Mouse (Mus musculus): Measurements from ENCODE around the gene Ccno. TPM values are rescaled to one million over a fixed set of nuclear protein-coding genes. Genes with fewer than 3 reads are reported as not detected.
A peak's percentile ranks its signal among the peaks of the same experiment; 100 is the strongest.

The Ccno gene
- 3.2 and 4.1 TPM in 2 replicates for polyA plus RNA-seq (2021; fragmentation: Nextera tagmentation)
- long read RNA-seq, experiment 1, transcript Ccno-201 (3 exons, 1,875 nt): major isoform, 6 of 9 reads
- long read RNA-seq, experiment 1, partial matches to known transcripts: 1 of 9 reads
- long read RNA-seq, experiment 1, other reads (novel, unspliced or antisense): 2 of 9 reads
- long read RNA-seq, experiment 2, transcript Ccno-201 (3 exons, 1,875 nt): major isoform, 8 of 10 reads
- long read RNA-seq, experiment 2, partial matches to known transcripts: 0 of 10 reads
- long read RNA-seq, experiment 2, other reads (novel, unspliced or antisense): 1 of 10 reads

GRCm38 (mm10) chr13:112987532-112987943, at the start of gene Ccno:
Gene Ccno, plus strand, starts transcription at chr13:112987802.

GRCm38 (mm10) chr13:112993531-112994152, 6.0 kb downstream of the Ccno start, which contains the start of gene Mcidas:
Gene Mcidas, plus strand, starts transcription at chr13:112993845.

GRCm38 (mm10) chr13:113034950-113035421, 47.4 kb downstream of the Ccno start, which contains the start of gene Cdc20b:
Gene Cdc20b, plus strand, starts transcription at chr13:113035111.

Small RNA genes lying within 50 kb of the gene (microRNA-seq; reads per million reads assigned to microRNA genes)
- gene Mir449a (30.3 reads per million, percentile 47 among the genes with 10 or more reads in this experiment), gene Mir449b (not detected), gene Mir449c (0.64 reads per million)

Other genes with a start within 250 kb of the Ccno start
- 58.1 and 59.7 TPM in 2 replicates for gene Plpp1, start 187.0 kb upstream of the Ccno start, polyA plus RNA-seq (2021; fragmentation: Nextera tagmentation)
- 19.1 and 22.0 TPM in 2 replicates for gene Mtrex, start 60.4 kb upstream of the Ccno start, polyA plus RNA-seq (2021; fragmentation: Nextera tagmentation)
- gene Dhx29, start 60.3 kb upstream of the Ccno start, polyA plus RNA-seq (2021; fragmentation: Nextera tagmentation): 12.6 and 14.9 TPM in 2 replicates
- 0.26 and 0.33 TPM in 2 replicates for gene Mcidas, start 6.0 kb downstream of the Ccno start, polyA plus RNA-seq (2021; fragmentation: Nextera tagmentation)
- gene Cdc20b, start 47.3 kb downstream of the Ccno start, polyA plus RNA-seq (2021; fragmentation: Nextera tagmentation): not detected in 2 replicates
- gene Gpx8, start 58.6 kb downstream of the Ccno start, polyA plus RNA-seq (2021; fragmentation: Nextera tagmentation): 9.5 and 30.1 TPM in 2 replicates
- gene Gzma, start 113.2 kb downstream of the Ccno start, polyA plus RNA-seq (2021; fragmentation: Nextera tagmentation): not detected in 2 replicates
- 0.19 TPM in 1 of 2 replicates, not detected in the other for gene Esm1, start 221.9 kb downstream of the Ccno start, polyA plus RNA-seq (2021; fragmentation: Nextera tagmentation)
- gene Gzmk, start 238.1 kb downstream of the Ccno start, polyA plus RNA-seq (2021; fragmentation: Nextera tagmentation): 0.14 and 0.18 TPM in 2 replicates

Measured in layer of hippocampus, adult 6 months (tissue).